Mouse (Mus musculus): ENCODE data around the gene Foxn3. TPM values are rescaled to one million over a fixed set of nuclear protein-coding genes. Genes with fewer than 3 reads are reported as not detected.

Gene Foxn3
- polyA plus RNA-seq, 1 experiment from 2014 or later, result 110 TPM

- WGBS, result 61% methylated on average over 17 of the region's 17 CpGs
- Histone ChIP-seq H3K27ac (0 out of 2 replicates have a peak overlapping the region, but pooled peaks have one; percentile 7), H3K4me2 (no peak overlapping the region), H3K4me1 (peaks cover 15% of the 10 kb centered on the region; the same call in 1 of the 2 replicates), H3K36me3 (peaks cover 31% of the 10 kb centered on the region), H3K27me3 (no peaks in the 10 kb centered on the region), H3K4me3 (no peak overlapping the region), H3K9me3 (no peaks in the 10 kb centered on the region), H3K9ac (no peak overlapping the region)
- no peak for ATAC-seq (ENCODE audit: insufficient number of reproducible peaks, low FRiP score, low TSS enrichment, low read depth)
Observed at GRCm38 (mm10) chr12:99385897-99386834, 177.2 kb downstream of the Foxn3 start.

DNA sequence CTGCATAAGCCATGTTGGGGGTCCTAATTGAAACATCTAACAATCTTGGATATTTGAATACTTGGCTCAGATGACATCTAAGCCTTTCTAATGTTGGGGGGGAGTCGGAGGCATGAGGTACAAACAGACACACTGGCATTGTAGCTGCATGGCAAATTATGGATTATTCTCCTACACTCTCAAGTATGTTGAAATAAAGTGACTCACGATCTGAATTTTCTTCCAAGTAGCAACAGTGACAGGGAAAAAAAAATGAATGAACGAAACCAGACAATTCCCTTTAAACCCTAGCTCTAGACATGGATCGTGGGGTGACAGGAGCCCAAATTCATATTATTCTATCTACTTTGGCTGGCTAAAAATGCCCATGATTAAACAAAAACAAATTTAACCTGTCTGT is 178.3 kb downstream of the Foxn3 start:
- no peak overlapping the region for H3K4me2 ChIP-seq
- no peak overlapping the region for H3K9ac ChIP-seq
- 82% methylated on average over 4 of the region's 4 CpGs for WGBS
- H3K9me3 ChIP-seq, result no peaks in the 10 kb centered on the region
- H3K4me1 ChIP-seq, result peaks cover 10% of the 10 kb centered on the region; the same call in 1 of the 2 replicates
- ATAC-seq (ENCODE audit: insufficient number of reproducible peaks, low FRiP score, low TSS enrichment, low read depth), result no peak
- H3K4me3 ChIP-seq, result no peak overlapping the region
- H3K27me3 ChIP-seq, result no peaks in the 10 kb centered on the region
- no peak overlapping the region for H3K27ac ChIP-seq
- peaks cover 31% of the 10 kb centered on the region for H3K36me3 ChIP-seq

- Histone ChIP-seq H3K4me1 (peaks cover 17% of the 10 kb centered on the region; the same call in 1 of the 2 replicates), H3K27me3 (no peaks in the 10 kb centered on the region), H3K27ac (no peak overlapping the region), H3K4me3 (no peak overlapping the region), H3K9ac (no peak overlapping the region), H3K36me3 (peaks cover 19% of the 10 kb centered on the region), H3K4me2 (no peak overlapping the region), H3K9me3 (no peaks in the 10 kb centered on the region)
- 78% methylated on average over 9 of the region's 9 CpGs for WGBS
- no peak for ATAC-seq (ENCODE audit: insufficient number of reproducible peaks, low FRiP score, low TSS enrichment, low read depth)
Observed at GRCm38 (mm10) chr12:99381317-99381716, 182.1 kb downstream of the Foxn3 start.

DNA sequence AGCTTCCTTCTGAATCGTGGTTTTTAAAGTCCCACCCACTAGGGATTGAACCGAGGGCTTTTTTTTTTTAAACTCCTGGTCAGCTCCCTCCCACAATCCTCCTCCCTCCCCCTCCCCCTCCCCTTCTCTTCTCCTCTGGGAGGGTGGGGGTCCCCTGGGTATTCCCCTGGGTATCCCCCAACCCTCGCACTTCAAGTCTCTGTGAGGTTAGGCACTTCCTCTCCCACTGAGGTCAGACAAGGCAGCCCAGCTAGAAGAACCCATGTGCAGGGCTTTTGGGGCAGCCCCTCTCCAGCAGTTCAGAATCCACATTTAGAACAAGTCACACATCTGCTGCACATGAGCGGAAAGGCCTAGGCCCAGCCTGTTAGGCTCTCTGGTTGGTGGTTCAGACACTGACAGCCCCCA is 182.5 kb downstream of the Foxn3 start:
- WGBS, result 65% methylated on average over 4 of the region's 4 CpGs
- no peak overlapping the region for H3K9ac ChIP-seq
- peaks cover 19% of the 10 kb centered on the region for H3K36me3 ChIP-seq
- H3K4me2 ChIP-seq, result no peak overlapping the region
- H3K4me3 ChIP-seq, result no peak overlapping the region
- H3K4me1 ChIP-seq, result peaks cover 15% of the 10 kb centered on the region
- no peaks in the 10 kb centered on the region for H3K9me3 ChIP-seq
- no peak for ATAC-seq (ENCODE audit: insufficient number of reproducible peaks, low FRiP score, low TSS enrichment, low read depth)
- no peak overlapping the region for H3K27ac ChIP-seq
- H3K27me3 ChIP-seq, result no peaks in the 10 kb centered on the region

- no peak for ATAC-seq (ENCODE audit: insufficient number of reproducible peaks, low FRiP score, low TSS enrichment, low read depth)
Observed at GRCm38 (mm10) chr12:99380124-99380523, 183.3 kb downstream of the Foxn3 start.

GRCm38 (mm10) chr12:99378284-99378683 is 185.1 kb downstream of the Foxn3 start:
- WGBS, result 80% methylated on average over 8 of the region's 8 CpGs
- H3K4me3 ChIP-seq, result no peak overlapping the region
- H3K4me2 ChIP-seq, result no peak overlapping the region
- H3K27ac ChIP-seq, result peak overlapping the region; percentile 33; the same call in 1 of the 2 replicates
- H3K27me3 ChIP-seq, result no peaks in the 10 kb centered on the region
- H3K4me1 ChIP-seq, result peaks cover 26% of the 10 kb centered on the region
- no peaks in the 10 kb centered on the region for H3K9me3 ChIP-seq
- H3K36me3 ChIP-seq, result peaks cover 32% of the 10 kb centered on the region
- no peak for ATAC-seq (ENCODE audit: insufficient number of reproducible peaks, low FRiP score, low TSS enrichment, low read depth)
- no peak overlapping the region for H3K9ac ChIP-seq

More at GRCm38 (mm10) chr12:99380124-99380523, 183.3 kb downstream of the Foxn3 start:
- Histone ChIP-seq H3K4me2 (no peak overlapping the region), H3K9me3 (no peaks in the 10 kb centered on the region), H3K27ac (no peak overlapping the region), H3K27me3 (no peaks in the 10 kb centered on the region), H3K4me1 (peaks cover 17% of the 10 kb centered on the region), H3K4me3 (no peak overlapping the region), H3K9ac (no peak overlapping the region), H3K36me3 (peaks cover 19% of the 10 kb centered on the region)
- 83% methylated on average over 6 of the region's 6 CpGs for WGBS

GRCm38 (mm10) chr12:99377705-99378104 is 185.7 kb downstream of the Foxn3 start:
- Histone ChIP-seq H3K36me3 (peaks cover 26% of the 10 kb centered on the region), H3K4me1 (peaks cover 26% of the 10 kb centered on the region), H3K27me3 (no peaks in the 10 kb centered on the region), H3K9me3 (no peaks in the 10 kb centered on the region), H3K9ac (no peak overlapping the region), H3K4me3 (no peak overlapping the region), H3K27ac (peak overlapping the region; percentile 33; the same call in 1 of the 2 replicates), H3K4me2 (no peak overlapping the region)
- ATAC-seq (ENCODE audit: insufficient number of reproducible peaks, low FRiP score, low TSS enrichment, low read depth), result no peak
- WGBS, result 66% methylated on average over 3 of the region's 3 CpGs

GRCm38 (mm10) chr12:99377069-99377468 is 186.3 kb downstream of the Foxn3 start:
- Histone ChIP-seq H3K27me3 (no peaks in the 10 kb centered on the region), H3K27ac (no peak overlapping the region), H3K9ac (no peak overlapping the region), H3K4me2 (no peak overlapping the region), H3K9me3 (no peaks in the 10 kb centered on the region), H3K4me1 (peaks cover 26% of the 10 kb centered on the region), H3K4me3 (no peak overlapping the region), H3K36me3 (peaks cover 22% of the 10 kb centered on the region)
- 66% methylated on average over 10 of the region's 10 CpGs for WGBS
- no peak for ATAC-seq (ENCODE audit: insufficient number of reproducible peaks, low FRiP score, low TSS enrichment, low read depth)

GRCm38 (mm10) chr12:99375878-99376454 is 187.4 kb downstream of the Foxn3 start:
- 79% methylated on average over 8 of the region's 8 CpGs for WGBS
- Histone ChIP-seq H3K27ac (no peak overlapping the region), H3K9ac (no peak overlapping the region), H3K27me3 (no peaks in the 10 kb centered on the region), H3K9me3 (no peaks in the 10 kb centered on the region), H3K4me3 (no peak overlapping the region), H3K4me2 (no peak overlapping the region), H3K4me1 (peaks cover 26% of the 10 kb centered on the region), H3K36me3 (peaks cover 15% of the 10 kb centered on the region; the same call in 1 of the 2 replicates)
- no peak for ATAC-seq (ENCODE audit: insufficient number of reproducible peaks, low FRiP score, low TSS enrichment, low read depth)

DNA sequence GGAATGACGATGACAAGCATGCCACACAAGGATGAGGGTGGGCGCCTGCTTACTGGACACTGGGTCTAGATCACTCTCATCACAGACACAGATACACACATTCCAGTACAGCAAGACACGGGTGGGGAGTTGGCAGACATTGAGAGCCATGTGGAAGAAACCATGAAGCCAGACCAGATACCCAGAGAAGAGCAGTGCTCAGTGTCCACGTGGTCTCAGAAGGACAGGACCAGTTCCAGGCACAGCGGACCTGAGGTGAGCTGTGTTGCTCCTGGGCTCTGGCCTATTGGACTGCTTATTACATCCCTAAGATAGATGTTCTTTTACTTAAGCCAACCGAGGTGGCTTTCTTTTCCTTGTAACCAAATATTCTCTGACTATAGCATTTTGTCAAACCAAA is 188.0 kb downstream of the Foxn3 start:
- Histone ChIP-seq H3K4me2 (no peak overlapping the region), H3K9ac (no peak overlapping the region), H3K4me3 (no peak overlapping the region), H3K9me3 (no peaks in the 10 kb centered on the region), H3K27me3 (no peaks in the 10 kb centered on the region), H3K36me3 (peaks cover 15% of the 10 kb centered on the region; the same call in 1 of the 2 replicates), H3K4me1 (peaks cover 26% of the 10 kb centered on the region), H3K27ac (no peak overlapping the region)
- no peak for ATAC-seq (ENCODE audit: insufficient number of reproducible peaks, low FRiP score, low TSS enrichment, low read depth)
- WGBS, result 81% methylated on average over 6 of the region's 6 CpGs

DNA sequence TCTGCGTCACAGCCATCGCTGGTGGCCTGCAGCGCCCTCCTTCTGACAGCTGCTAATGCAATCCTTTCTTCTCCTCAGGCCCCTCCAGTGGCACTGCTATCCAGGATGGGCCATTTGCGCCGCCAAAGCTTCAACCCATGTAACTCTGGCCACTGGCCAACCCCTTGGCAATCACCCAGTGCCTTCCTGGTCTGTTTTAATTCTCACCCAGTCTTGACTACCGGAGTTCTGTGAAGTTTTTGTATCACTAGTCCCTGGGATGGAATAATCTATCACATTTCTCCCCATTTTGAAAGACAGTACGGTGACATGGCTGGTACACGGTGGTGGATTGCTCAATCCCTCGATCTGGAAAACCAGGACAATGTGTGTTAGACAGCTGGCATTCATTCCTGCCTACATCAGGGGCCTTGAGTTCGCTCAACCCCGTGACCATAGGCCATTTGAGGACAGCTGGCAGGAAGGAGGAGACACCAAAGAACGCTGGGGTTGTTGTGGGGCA is 189.2 kb downstream of the Foxn3 start:
- Histone ChIP-seq H3K4me3 (no peak overlapping the region), H3K36me3 (peaks cover 15% of the 10 kb centered on the region; the same call in 1 of the 2 replicates), H3K9ac (no peak overlapping the region), H3K27me3 (no peaks in the 10 kb centered on the region), H3K4me2 (no peak overlapping the region), H3K4me1 (peaks cover 26% of the 10 kb centered on the region), H3K9me3 (no peaks in the 10 kb centered on the region), H3K27ac (no peak overlapping the region)
- WGBS, result 74% methylated on average over 12 of the region's 12 CpGs
- no peak for ATAC-seq (ENCODE audit: insufficient number of reproducible peaks, low FRiP score, low TSS enrichment, low read depth)

GRCm38 (mm10) chr12:99373584-99373983 is 189.8 kb downstream of the Foxn3 start:
- H3K27ac ChIP-seq, result no peak overlapping the region
- no peaks in the 10 kb centered on the region for H3K9me3 ChIP-seq
- 73% methylated on average over 4 of the region's 4 CpGs for WGBS
- H3K4me3 ChIP-seq, result no peak overlapping the region
- no peak overlapping the region for H3K4me2 ChIP-seq
- no peak overlapping the region for H3K9ac ChIP-seq
- no peaks in the 10 kb centered on the region for H3K27me3 ChIP-seq
- H3K36me3 ChIP-seq, result peaks cover 15% of the 10 kb centered on the region; the same call in 1 of the 2 replicates
- ATAC-seq (ENCODE audit: insufficient number of reproducible peaks, low FRiP score, low TSS enrichment, low read depth), result no peak
- peaks cover 26% of the 10 kb centered on the region for H3K4me1 ChIP-seq

Measured in limb, embryonic 15.5 days (tissue).